Mouse (Mus musculus): ENCODE results near the gene Supt5. TPM values are rescaled to one million over a fixed set of nuclear protein-coding genes. Genes with fewer than 3 reads are reported as not detected.

The Supt5 gene
- polyA plus RNA-seq, 1 experiment from 2014 or later, result 35.2 TPM

DNA sequence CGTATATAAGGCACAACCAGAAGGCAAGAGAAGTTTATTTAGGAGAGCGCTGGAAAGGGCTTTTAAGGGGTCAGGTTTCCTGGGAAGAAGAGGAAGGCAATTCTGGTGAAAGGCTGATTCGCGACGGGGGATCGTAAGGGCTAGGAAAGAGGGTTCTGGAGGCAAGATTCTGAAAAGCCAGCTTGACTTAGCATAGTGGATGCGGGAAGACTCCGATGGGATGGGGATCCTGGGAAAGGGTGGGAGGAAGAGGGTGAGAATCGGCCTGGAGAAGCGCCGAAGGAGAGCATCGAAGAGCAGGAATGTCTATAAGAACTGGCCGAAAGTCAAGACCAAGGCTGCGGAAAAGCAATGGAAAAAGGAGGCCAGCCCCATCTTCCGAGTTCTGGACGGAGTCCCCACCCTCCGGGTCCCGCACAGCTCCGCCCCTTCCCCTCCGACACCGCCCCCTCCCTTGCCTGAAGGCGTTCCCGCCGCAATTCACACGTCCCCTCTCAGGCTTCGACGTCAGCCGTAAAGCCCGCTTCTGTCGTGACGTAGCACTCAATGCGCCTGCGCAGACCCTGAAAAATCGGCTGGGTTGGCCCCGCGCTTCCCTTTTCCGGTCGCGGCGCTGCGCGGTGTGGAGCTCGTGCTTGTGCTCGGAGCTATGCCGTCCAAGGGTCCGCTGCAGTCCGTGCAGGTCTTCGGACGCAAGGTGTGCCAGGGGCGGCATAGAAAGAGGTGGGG, 11.8 kb upstream of the Supt5 start, which contains the start of gene Rps16:
Gene Rps16, plus strand, starts transcription at position 498 of the 729 bp plus-strand sequence.
- peak; percentile 92 for ATAC-seq (ENCODE audit: low read depth)
- H3K27ac ChIP-seq, result peak within 1 kb of the TSS; percentile 87
- no peaks in the 10 kb centered on the region for H3K27me3 ChIP-seq
- H3K4me3 ChIP-seq (replicated peaks), result peak within 1 kb of the TSS; percentile 90
- DNase-seq, result peak; percentile 97
- WGBS (ENCODE audit: insufficient replicate concordance), result under 1% methylated on average over 49 of the region's 50 CpGs
- H3K9ac ChIP-seq, result peak within 1 kb of the TSS; percentile 98
- H3K36me3 ChIP-seq, result peaks cover 37% of the 10 kb centered on the region
- no peaks in the 10 kb centered on the region for H3K9me3 ChIP-seq (replicated peaks)
- H3K4me1 ChIP-seq (replicated peaks), result peaks cover 46% of the 10 kb centered on the region
- peak within 1 kb of the TSS; percentile 90 for H3K4me2 ChIP-seq

- ATAC-seq (ENCODE audit: low read depth) (no peak), DNase-seq (no peak)
- Histone ChIP-seq H3K9me3 (replicated peaks) (no peaks in the 10 kb centered on the region), H3K4me1 (replicated peaks) (peaks cover 44% of the 10 kb centered on the region), H3K27ac (no peak overlapping the region), H3K9ac (no peak overlapping the region), H3K4me2 (no peak overlapping the region), H3K4me3 (replicated peaks) (no peak overlapping the region), H3K36me3 (peaks cover 20% of the 10 kb centered on the region), H3K27me3 (no peaks in the 10 kb centered on the region)
- 75% methylated on average over 7 of the region's 7 CpGs for WGBS (ENCODE audit: insufficient replicate concordance)
Measured at GRCm38 (mm10) chr7:28348601-28349000, 10.1 kb upstream of the Supt5 start.

DNA sequence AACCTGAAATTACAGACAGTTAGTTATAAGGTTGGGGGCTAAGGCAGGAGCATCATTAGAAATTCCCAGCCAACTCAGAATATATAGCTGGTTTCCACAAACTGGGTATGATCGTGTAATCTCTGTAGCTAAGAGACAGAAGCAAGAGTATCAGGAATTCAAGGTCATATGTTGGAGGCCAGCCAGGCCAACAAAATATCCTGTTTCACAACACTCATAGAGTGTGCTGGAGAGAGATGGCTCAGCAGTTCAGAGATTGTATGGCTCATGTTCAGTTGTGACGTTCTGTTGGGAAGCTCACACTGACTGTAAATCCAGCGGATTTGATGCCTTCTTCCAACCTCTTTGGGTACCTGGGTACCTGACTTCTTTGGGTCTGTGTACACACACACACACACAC, 9.2 kb upstream of the Supt5 start:
- ATAC-seq (ENCODE audit: low read depth), result no peak
- Histone ChIP-seq H3K4me2 (no peak overlapping the region), H3K27ac (no peak overlapping the region), H3K4me3 (replicated peaks) (no peak overlapping the region), H3K4me1 (replicated peaks) (peaks cover 36% of the 10 kb centered on the region), H3K36me3 (peaks cover 12% of the 10 kb centered on the region), H3K27me3 (no peaks in the 10 kb centered on the region), H3K9me3 (replicated peaks) (no peaks in the 10 kb centered on the region), H3K9ac (no peak overlapping the region)
- 53% methylated on average over 3 of the region's 3 CpGs for WGBS (ENCODE audit: insufficient replicate concordance)
- no peak for DNase-seq

GRCm38 (mm10) chr7:28344637-28345036, 6.1 kb upstream of the Supt5 start:
- H3K4me3 ChIP-seq (replicated peaks), result no peak overlapping the region
- peak overlapping the region; percentile 41; the same call in 1 of the 2 replicates for H3K9ac ChIP-seq
- peak; percentile 72 for DNase-seq
- 2% methylated on average over 4 of the region's 4 CpGs for WGBS (ENCODE audit: insufficient replicate concordance)
- ATAC-seq (ENCODE audit: low read depth), result peak; percentile 19; the same call in 1 of the 2 replicates
- no peaks in the 10 kb centered on the region for H3K9me3 ChIP-seq (replicated peaks)
- H3K4me1 ChIP-seq (replicated peaks), result peaks cover 29% of the 10 kb centered on the region
- H3K36me3 ChIP-seq, result no peaks in the 10 kb centered on the region
- H3K27me3 ChIP-seq, result no peaks in the 10 kb centered on the region
- no peak overlapping the region for H3K4me2 ChIP-seq
- H3K27ac ChIP-seq, result no peak overlapping the region

DNA sequence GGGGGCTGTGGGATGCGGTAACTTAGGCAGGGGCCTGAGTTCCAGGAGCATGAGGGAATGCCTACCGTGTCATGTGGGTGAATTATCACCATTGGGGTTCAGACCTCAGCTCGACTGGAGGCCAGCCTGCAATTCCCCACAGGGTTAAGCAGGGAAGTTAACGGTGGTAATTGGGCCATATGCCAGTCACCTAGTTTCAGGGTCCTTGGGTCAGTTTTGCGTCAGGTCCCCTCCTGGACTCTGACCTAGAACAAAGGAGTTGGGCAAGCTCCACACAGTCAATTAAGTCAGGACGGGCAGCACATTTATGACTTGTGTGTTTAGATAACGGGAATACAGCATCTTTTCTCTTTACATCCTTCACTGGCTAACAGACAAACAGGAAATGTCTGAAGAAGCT, 2.8 kb upstream of the Supt5 start:
- WGBS (ENCODE audit: insufficient replicate concordance), result 41% methylated on average over 7 of the region's 7 CpGs

GRCm38 (mm10) chr7:28339213-28339917, 819 bp upstream of the Supt5 start:
- H3K9me3 ChIP-seq (replicated peaks), result no peaks in the 10 kb centered on the region
- peaks cover 12% of the 10 kb centered on the region for H3K36me3 ChIP-seq
- peak overlapping the region; percentile 67 for H3K9ac ChIP-seq
- peak overlapping the region; percentile 92 for H3K27ac ChIP-seq
- ATAC-seq (ENCODE audit: low read depth), result no peak
- H3K4me2 ChIP-seq, result peak overlapping the region; percentile 89
- 39% methylated on average over 19 of the region's 19 CpGs for WGBS (ENCODE audit: insufficient replicate concordance)
- peak overlapping the region; percentile 95 for H3K4me3 ChIP-seq (replicated peaks)
- peaks cover 51% of the 10 kb centered on the region for H3K4me1 ChIP-seq (replicated peaks)
- DNase-seq, result peak; percentile 52
- H3K27me3 ChIP-seq, result no peaks in the 10 kb centered on the region

More for the DNA sequence above, 2.8 kb upstream of the Supt5 start:
- no peaks in the 10 kb centered on the region for H3K27me3 ChIP-seq
- H3K4me3 ChIP-seq (replicated peaks), result no peak overlapping the region
- H3K4me1 ChIP-seq (replicated peaks), result peaks cover 41% of the 10 kb centered on the region
- H3K36me3 ChIP-seq, result no peaks in the 10 kb centered on the region
- H3K27ac ChIP-seq, result no peak overlapping the region
- no peak for ATAC-seq (ENCODE audit: low read depth)
- H3K9ac ChIP-seq, result no peak overlapping the region
- DNase-seq, result no peak
- no peaks in the 10 kb centered on the region for H3K9me3 ChIP-seq (replicated peaks)
- no peak overlapping the region for H3K4me2 ChIP-seq

- no peak overlapping the region for H3K4me2 ChIP-seq
- 87% methylated on average over 2 of the region's 2 CpGs for WGBS (ENCODE audit: insufficient replicate concordance)
- no peak for ATAC-seq (ENCODE audit: low read depth)
- H3K9me3 ChIP-seq (replicated peaks), result no peaks in the 10 kb centered on the region
- H3K4me1 ChIP-seq (replicated peaks), result peaks cover 41% of the 10 kb centered on the region
- H3K27ac ChIP-seq, result no peak overlapping the region
- H3K27me3 ChIP-seq, result no peaks in the 10 kb centered on the region
- H3K9ac ChIP-seq, result no peak overlapping the region
- H3K4me3 ChIP-seq (replicated peaks), result no peak overlapping the region
- DNase-seq, result no peak
- peaks cover 41% of the 10 kb centered on the region for H3K36me3 ChIP-seq
Measured at GRCm38 (mm10) chr7:28335471-28335870, 3.1 kb downstream of the Supt5 start.

DNA sequence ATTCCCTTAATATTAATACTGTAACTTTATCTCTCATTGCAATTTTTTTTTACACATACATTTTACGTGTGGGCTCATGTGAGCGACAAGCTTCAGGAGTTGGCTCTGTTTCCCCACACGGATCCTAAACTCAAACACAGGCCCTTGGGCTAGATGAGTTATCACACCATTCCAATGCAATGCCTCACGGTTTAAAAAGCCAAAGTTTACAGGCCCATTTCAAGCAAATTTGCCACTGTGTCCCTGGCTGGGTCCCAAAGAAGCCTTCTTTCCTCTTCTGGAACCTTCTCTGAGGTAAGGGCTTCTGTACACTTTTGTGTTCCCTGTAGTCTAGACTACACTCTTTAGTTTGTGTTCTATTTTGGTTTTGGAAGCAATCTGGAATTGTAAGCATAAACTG, 4.0 kb downstream of the Supt5 start:
- no peaks in the 10 kb centered on the region for H3K9me3 ChIP-seq (replicated peaks)
- peaks cover 50% of the 10 kb centered on the region for H3K36me3 ChIP-seq
- no peaks in the 10 kb centered on the region for H3K27me3 ChIP-seq
- H3K4me1 ChIP-seq (replicated peaks), result peaks cover 36% of the 10 kb centered on the region
- no peak overlapping the region for H3K27ac ChIP-seq
- DNase-seq (no peak), ATAC-seq (ENCODE audit: low read depth) (no peak)
- 82% methylated on average over 4 of the region's 4 CpGs for WGBS (ENCODE audit: insufficient replicate concordance)
- H3K4me2 ChIP-seq, result no peak overlapping the region
- H3K4me3 ChIP-seq (replicated peaks), result no peak overlapping the region
- no peak overlapping the region for H3K9ac ChIP-seq

DNA sequence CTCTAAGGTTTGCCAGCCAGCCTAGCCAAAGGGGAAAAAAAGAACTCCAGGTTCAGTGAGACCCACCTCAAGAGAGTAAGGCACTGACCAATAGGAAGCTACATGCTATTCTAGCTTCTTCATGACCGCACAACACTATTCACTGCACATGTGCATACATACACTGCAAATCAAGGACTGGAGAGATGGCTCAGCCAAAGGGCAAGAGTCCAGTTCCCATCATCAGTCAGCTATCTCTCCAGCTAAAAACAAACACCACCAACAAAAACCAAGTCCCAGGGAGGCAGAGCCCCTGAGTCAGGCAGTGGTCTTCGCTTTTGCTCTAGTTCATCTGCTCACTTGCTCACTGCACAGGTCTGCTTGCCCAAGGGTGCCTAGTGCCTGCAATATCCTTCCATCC, 10.3 kb downstream of the Supt5 start:
- Histone ChIP-seq H3K9me3 (replicated peaks) (no peaks in the 10 kb centered on the region), H3K9ac (no peak overlapping the region), H3K4me1 (replicated peaks) (no peaks in the 10 kb centered on the region; the same call in 1 of the 2 replicates), H3K27me3 (no peaks in the 10 kb centered on the region), H3K36me3 (peaks cover 94% of the 10 kb centered on the region), H3K27ac (no peak overlapping the region), H3K4me2 (no peak overlapping the region), H3K4me3 (replicated peaks) (no peak overlapping the region)
- no peak for ATAC-seq (ENCODE audit: low read depth)
- DNase-seq, result no peak
- 90% methylated on average over 2 of the region's 2 CpGs for WGBS (ENCODE audit: insufficient replicate concordance)

DNA sequence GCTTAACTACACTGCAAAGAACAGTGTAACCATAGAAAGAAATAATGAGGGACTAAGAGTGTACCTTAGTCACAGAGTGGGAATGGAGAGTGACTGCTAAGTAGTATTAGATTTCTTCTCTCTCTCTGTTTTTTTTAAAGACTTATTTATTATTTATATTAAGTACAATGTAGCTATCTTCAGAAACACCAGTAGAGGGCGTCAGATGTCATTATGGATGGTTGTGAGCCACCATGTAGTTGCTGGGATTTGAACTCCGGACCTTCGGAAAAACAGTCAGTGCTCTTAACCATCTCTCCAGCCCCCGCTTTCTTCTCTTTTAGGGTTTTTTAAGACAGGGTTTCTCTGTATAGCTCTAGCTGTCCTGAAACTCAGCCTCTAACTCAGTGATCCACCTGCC, 12.1 kb downstream of the Supt5 start:
- no peak for ATAC-seq (ENCODE audit: low read depth)
- Histone ChIP-seq H3K4me3 (replicated peaks) (no peak overlapping the region), H3K9me3 (replicated peaks) (no peaks in the 10 kb centered on the region), H3K27me3 (no peaks in the 10 kb centered on the region), H3K4me1 (replicated peaks) (peaks cover 3% of the 10 kb centered on the region; the same call in 1 of the 2 replicates), H3K9ac (no peak overlapping the region), H3K4me2 (no peak overlapping the region), H3K36me3 (peaks cover 99% of the 10 kb centered on the region), H3K27ac (no peak overlapping the region)
- DNase-seq, result no peak
- 74% methylated on average over 4 of the region's 4 CpGs for WGBS (ENCODE audit: insufficient replicate concordance)

DNA sequence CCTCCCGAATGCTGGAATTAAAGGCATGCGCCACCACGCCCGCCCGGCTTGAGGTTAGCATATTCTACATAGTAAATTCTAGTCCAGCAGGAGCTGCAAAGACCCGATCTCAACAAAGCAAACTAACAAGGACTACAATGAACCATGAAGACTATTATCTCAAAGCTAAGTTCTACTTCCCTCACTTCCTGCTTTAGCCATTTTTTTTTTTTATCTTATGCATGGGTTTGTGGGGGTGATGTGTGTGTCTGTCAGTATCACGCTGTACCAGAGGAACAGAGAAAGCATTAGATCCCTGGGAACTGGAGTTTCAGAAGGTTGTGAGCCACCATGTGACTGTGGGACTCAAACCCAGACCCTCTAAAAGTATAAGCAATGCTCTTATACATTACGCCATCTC, 13.3 kb downstream of the Supt5 start:
- Histone ChIP-seq H3K9me3 (replicated peaks) (no peaks in the 10 kb centered on the region), H3K4me3 (replicated peaks) (no peak overlapping the region), H3K9ac (no peak overlapping the region), H3K36me3 (peaks cover 99% of the 10 kb centered on the region), H3K4me2 (no peak overlapping the region), H3K4me1 (replicated peaks) (peaks cover 3% of the 10 kb centered on the region; the same call in 1 of the 2 replicates), H3K27ac (no peak overlapping the region), H3K27me3 (no peaks in the 10 kb centered on the region)
- DNase-seq (no peak), ATAC-seq (ENCODE audit: low read depth) (no peak)
- 86% methylated on average over 8 of the region's 8 CpGs for WGBS (ENCODE audit: insufficient replicate concordance)
